Mouse (Mus musculus): ENCODE measurements at regions not wholly inside any gene's neighbourhood (a gene's known extent, or its start where the extent isn't known, plus 50 kb on each side); places are given as distances from the start of the nearest gene placed in this dataset.

- no peaks in the 10 kb centered on the region for H3K36me3 ChIP-seq (replicated peaks; ENCODE audit: low read length)
- TF ChIP-seq FLI1 (IDR thresholded peaks at IDR 0.05; ENCODE audit: low read length) (no peak), GATA1 (IDR thresholded peaks at IDR 0.05; ENCODE audit: borderline replicate concordance, low read length) (no peak)
- peaks cover 5% of the 10 kb centered on the region; the same call in 1 of the 2 replicates for H3K9me3 ChIP-seq
- no peak overlapping the region for H3K4me3 ChIP-seq (replicated peaks)
- H3K27me3 ChIP-seq (replicated peaks) = no peaks in the 10 kb centered on the region
- H3K4me1 ChIP-seq = no peaks in the 10 kb centered on the region
Observed at GRCm38 (mm10) chr1:183611966-183612694, 194.1 kb downstream of the Hhipl2 start.

DNA sequence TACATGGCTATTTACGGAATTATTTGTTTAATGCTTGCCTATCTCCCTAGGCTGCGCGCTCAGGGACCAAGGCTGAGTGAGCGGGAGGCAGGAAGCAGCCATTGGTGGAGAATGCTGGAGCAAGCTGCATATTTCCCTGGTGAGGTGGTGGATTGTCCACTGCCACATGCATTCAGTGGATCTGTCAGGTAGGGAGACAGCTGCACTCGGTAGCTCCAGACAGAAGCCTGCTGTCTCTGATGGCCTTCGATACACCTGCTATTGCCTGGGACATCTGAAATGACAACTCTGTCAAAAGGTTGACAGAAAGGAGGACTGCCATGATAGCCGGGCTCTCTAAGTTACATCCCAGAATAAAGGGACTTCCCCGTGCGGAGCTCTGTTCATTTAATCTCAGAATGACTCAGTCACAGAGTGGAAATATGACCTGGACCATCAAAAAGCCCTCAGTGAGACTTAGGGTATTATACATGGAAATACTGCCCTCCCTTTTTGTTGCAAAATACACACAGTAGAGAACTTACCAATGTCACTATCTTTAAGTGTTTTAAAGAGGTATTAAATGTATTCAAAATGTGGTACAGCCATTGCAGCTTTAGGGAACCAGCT lies 201.5 kb downstream of the Hhipl2 start:
- peaks cover 6% of the 10 kb centered on the region; the same call in 1 of the 2 replicates for H3K9me3 ChIP-seq
- no peak for TF ChIP-seq GATA1 (IDR thresholded peaks at IDR 0.05; ENCODE audit: borderline replicate concordance, low read length)
- no peak for TF ChIP-seq FLI1 (IDR thresholded peaks at IDR 0.05; ENCODE audit: low read length)
- no peak overlapping the region for H3K4me3 ChIP-seq (replicated peaks)
- H3K4me1 ChIP-seq = no peaks in the 10 kb centered on the region
- no peaks in the 10 kb centered on the region for H3K36me3 ChIP-seq (replicated peaks; ENCODE audit: low read length)
- peaks cover 2% of the 10 kb centered on the region for H3K27me3 ChIP-seq (replicated peaks)

DNA sequence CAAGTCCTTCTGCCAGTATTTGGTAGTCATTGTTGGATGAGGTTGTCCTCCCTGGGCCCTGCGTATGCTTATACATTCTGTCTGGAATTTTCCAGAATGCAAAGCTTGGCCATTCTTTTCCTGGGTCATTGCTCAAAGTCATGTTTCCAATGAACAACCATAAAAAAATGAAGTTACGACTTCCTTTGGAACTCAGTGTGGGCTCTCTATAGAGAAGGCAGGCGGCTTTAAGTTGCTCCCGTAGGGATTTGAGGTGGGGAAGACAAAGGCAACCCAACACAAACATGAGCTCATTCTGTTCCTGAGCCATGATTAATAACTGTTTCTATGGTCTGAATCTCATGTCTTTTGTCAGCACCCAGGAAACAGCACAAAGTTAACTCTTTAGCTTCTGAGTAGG lies 204.3 kb downstream of the Hhipl2 start:
- no peaks in the 10 kb centered on the region for H3K4me1 ChIP-seq
- peaks cover 2% of the 10 kb centered on the region for H3K27me3 ChIP-seq (replicated peaks)
- peaks cover 3% of the 10 kb centered on the region; the same call in 1 of the 2 replicates for H3K9me3 ChIP-seq
- H3K4me3 ChIP-seq (replicated peaks) = no peak overlapping the region
- TF ChIP-seq GATA1 (IDR thresholded peaks at IDR 0.05; ENCODE audit: borderline replicate concordance, low read length) = no peak
- TF ChIP-seq FLI1 (IDR thresholded peaks at IDR 0.05; ENCODE audit: low read length) = no peak
- H3K36me3 ChIP-seq (replicated peaks; ENCODE audit: low read length) = no peaks in the 10 kb centered on the region

GRCm38 (mm10) chr1:183624266-183624665 lies 206.3 kb downstream of the Hhipl2 start:
- H3K9me3 ChIP-seq = no peaks in the 10 kb centered on the region
- no peaks in the 10 kb centered on the region for H3K4me1 ChIP-seq
- TF ChIP-seq FLI1 (IDR thresholded peaks at IDR 0.05; ENCODE audit: low read length) (no peak), GATA1 (IDR thresholded peaks at IDR 0.05; ENCODE audit: borderline replicate concordance, low read length) (no peak)
- H3K4me3 ChIP-seq (replicated peaks) = no peak overlapping the region
- peaks cover 2% of the 10 kb centered on the region for H3K27me3 ChIP-seq (replicated peaks)
- no peaks in the 10 kb centered on the region for H3K36me3 ChIP-seq (replicated peaks; ENCODE audit: low read length)

DNA sequence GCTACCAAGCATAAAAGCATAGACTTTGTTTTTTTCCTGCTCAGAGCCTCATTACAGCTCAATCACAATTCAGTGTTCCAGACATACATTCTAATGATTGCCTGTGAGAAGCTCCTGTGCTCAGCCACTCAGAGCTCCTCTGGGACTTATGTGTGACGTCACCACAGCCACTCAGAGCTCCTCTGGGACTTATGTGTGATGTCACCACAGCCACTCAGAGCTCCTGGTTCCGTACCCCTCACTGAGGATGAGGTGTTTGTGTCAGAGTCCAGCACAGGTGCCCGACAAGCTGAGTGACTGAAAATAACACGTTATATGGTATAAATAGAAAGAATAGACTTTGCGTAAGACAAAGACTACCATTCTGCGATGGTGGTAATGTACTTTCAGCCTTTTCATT lies 215.8 kb downstream of the Hhipl2 start:
- Histone ChIP-seq H3K36me3 (replicated peaks; ENCODE audit: low read length) (no peaks in the 10 kb centered on the region), H3K27me3 (replicated peaks) (no peaks in the 10 kb centered on the region), H3K4me3 (replicated peaks) (no peak overlapping the region), H3K4me1 (no peaks in the 10 kb centered on the region), H3K9me3 (0 out of 2 replicates have a peak, but pooled peaks cover 3% of the 10 kb centered on the region)
- TF ChIP-seq GATA1 (IDR thresholded peaks at IDR 0.05; ENCODE audit: borderline replicate concordance, low read length) = no peak
- TF ChIP-seq FLI1 (IDR thresholded peaks at IDR 0.05; ENCODE audit: low read length) = no peak

DNA sequence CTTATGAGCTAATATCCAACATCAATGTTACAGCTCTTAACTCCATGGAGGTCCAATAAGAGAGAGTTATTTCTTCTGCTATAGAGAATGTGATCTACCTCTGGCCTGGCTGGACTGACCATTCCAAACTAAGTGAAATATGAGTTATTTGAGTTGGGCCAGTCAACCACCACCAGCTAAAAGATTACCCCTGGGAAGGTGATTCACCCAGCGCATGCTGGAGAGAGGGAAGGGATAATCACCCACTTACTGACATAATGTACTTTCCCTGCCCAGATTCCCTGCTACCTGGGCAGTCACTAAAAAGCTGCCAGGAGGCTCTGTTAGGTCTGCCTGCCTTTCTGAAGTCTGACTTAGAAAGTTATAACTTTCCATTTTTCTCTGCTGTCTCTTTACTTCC lies 216.8 kb downstream of the Hhipl2 start:
- peaks cover 4% of the 10 kb centered on the region; the same call in 1 of the 2 replicates for H3K9me3 ChIP-seq
- no peak for TF ChIP-seq FLI1 (IDR thresholded peaks at IDR 0.05; ENCODE audit: low read length)
- no peaks in the 10 kb centered on the region for H3K4me1 ChIP-seq
- no peaks in the 10 kb centered on the region for H3K27me3 ChIP-seq (replicated peaks)
- H3K4me3 ChIP-seq (replicated peaks) = no peak overlapping the region
- no peaks in the 10 kb centered on the region for H3K36me3 ChIP-seq (replicated peaks; ENCODE audit: low read length)

DNA sequence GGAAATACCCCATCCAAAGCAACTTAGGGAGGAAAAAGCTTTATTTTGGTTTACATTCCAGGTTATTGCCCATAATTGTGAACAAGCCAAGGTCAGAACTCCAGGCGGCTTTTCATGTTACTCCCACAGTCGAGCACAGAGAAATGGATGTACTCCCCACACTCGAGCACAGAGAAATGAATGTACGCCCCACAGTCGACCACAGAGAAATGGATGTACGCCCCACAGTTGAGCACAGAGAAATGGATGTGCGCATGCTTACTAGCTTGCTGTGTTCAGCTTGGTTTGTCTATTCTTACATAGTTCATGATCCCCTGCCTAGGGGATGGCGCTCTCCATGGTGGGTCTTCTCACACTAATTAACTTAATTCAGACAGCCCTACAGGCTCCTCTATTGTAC lies 219.2 kb downstream of the Hhipl2 start:
- Histone ChIP-seq H3K27me3 (replicated peaks) (no peaks in the 10 kb centered on the region), H3K4me3 (replicated peaks) (no peak overlapping the region)

GRCm38 (mm10) chr1:183639332-183639731 lies 221.3 kb downstream of the Hhipl2 start:
- no peak overlapping the region for H3K4me3 ChIP-seq (replicated peaks)
- peaks cover 13% of the 10 kb centered on the region; the same call in 1 of the 2 replicates for H3K9me3 ChIP-seq
- no peaks in the 10 kb centered on the region for H3K36me3 ChIP-seq (replicated peaks; ENCODE audit: low read length)
- no peaks in the 10 kb centered on the region for H3K27me3 ChIP-seq (replicated peaks)
- no peaks in the 10 kb centered on the region for H3K4me1 ChIP-seq
- TF ChIP-seq GATA1 (IDR thresholded peaks at IDR 0.05; ENCODE audit: borderline replicate concordance, low read length) = no peak
- TF ChIP-seq FLI1 (IDR thresholded peaks at IDR 0.05; ENCODE audit: low read length) = no peak

More for the DNA sequence above, 219.2 kb downstream of the Hhipl2 start:
- peaks cover 10% of the 10 kb centered on the region; the same call in 1 of the 2 replicates for H3K9me3 ChIP-seq
- TF ChIP-seq FLI1 (IDR thresholded peaks at IDR 0.05; ENCODE audit: low read length) (no peak), GATA1 (IDR thresholded peaks at IDR 0.05; ENCODE audit: borderline replicate concordance, low read length) (no peak)
- H3K4me1 ChIP-seq = no peaks in the 10 kb centered on the region
- H3K36me3 ChIP-seq (replicated peaks; ENCODE audit: low read length) = no peaks in the 10 kb centered on the region

DNA sequence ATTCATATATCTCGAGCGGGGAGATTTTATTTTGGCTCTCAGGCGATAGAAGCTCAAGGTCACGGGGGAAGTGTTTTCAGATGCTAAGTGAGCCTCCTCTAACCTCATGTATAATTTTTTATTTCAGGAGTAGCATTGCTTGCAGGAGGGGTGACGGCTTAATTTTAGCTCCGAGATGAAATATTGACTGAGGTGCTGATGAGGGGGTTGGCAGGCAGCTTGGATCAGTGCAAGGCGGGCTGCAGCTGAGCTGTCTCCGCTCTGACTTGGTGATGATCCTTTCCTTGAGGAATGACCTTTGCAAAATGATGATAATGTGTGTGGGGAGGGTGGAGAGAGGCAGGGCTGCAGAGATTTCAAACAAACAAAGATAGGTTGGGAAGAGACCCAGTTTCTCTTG lies 222.6 kb downstream of the Hhipl2 start:
- no peak overlapping the region for H3K4me3 ChIP-seq (replicated peaks)
- H3K9me3 ChIP-seq = peaks cover 13% of the 10 kb centered on the region; the same call in 1 of the 2 replicates
- H3K27me3 ChIP-seq (replicated peaks) = no peaks in the 10 kb centered on the region
- H3K36me3 ChIP-seq (replicated peaks; ENCODE audit: low read length) = no peaks in the 10 kb centered on the region
- TF ChIP-seq FLI1 (IDR thresholded peaks at IDR 0.05; ENCODE audit: low read length) (no peak), GATA1 (IDR thresholded peaks at IDR 0.05; ENCODE audit: borderline replicate concordance, low read length) (no peak)
- H3K4me1 ChIP-seq = no peaks in the 10 kb centered on the region

DNA sequence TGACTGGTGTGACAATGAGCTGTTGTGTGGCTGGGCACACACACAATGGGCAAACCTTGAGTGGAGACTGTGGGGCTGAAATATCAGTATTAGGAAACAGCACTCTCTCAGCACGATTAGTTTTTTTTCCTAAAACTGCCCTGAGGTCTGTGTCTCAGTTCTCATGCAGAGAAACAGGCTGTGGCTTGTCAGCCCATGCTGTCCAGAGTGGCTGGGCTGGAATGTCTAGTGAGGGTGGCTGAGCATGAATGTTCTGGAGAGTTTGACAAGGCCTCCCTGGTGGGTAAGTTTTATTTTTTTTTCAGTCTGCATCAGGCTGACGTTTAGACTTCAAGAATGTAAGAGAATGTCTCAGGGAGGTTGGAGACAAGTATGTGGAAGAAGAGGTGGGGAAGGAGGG lies 226.0 kb downstream of the Hhipl2 start:
- Histone ChIP-seq H3K9me3 (peaks cover 10% of the 10 kb centered on the region; the same call in 1 of the 2 replicates), H3K27me3 (replicated peaks) (no peaks in the 10 kb centered on the region), H3K36me3 (replicated peaks; ENCODE audit: low read length) (no peaks in the 10 kb centered on the region), H3K4me1 (no peaks in the 10 kb centered on the region), H3K4me3 (replicated peaks) (no peak overlapping the region)
- TF ChIP-seq GATA1 (IDR thresholded peaks at IDR 0.05; ENCODE audit: borderline replicate concordance, low read length) (no peak), FLI1 (IDR thresholded peaks at IDR 0.05; ENCODE audit: low read length) (no peak)
